Mouse (Mus musculus) liver, adult 2 months (tissue): ENCODE measurements around the gene Abcb6.

Source experiments
- CTCF ChIP-seq: fragments of 200-500 bp; IDR thresholded peaks from 2 replicates; pipeline ENCODE4 v1.5.1; 2011; ENCODE audit warnings: low read depth, low read length, control low read depth
- POLR2A ChIP-seq: fragments of 200-500 bp; IDR thresholded peaks from 2 replicates; pipeline ENCODE4 v1.6.1; 2011; ENCODE audit warnings: low read length, control low read depth; ENCODE audit not compliant: insufficient read depth; ENCODE audit errors: extremely low read depth

DNA sequence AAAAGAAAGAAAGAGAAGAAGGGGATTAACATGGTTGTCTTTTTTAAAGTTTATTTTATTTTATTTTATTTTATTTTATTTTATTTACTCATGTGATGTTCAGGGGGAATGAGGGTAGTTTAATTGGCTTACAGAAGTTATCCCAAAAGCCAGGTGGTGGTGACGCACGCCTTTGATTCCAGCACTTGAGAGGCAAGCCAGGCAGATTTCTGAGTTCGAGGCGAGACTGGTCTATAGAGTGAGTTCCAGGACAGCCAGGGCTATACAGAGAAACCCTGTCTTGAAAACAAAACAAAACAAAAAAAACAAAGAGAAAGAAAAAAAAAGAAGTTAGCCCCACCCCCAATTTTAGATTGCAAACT is 20.0 kb downstream of the Abcb6 start:
- TF ChIP-seq CTCF (no peak), POLR2A (no peak)
